Mouse (Mus musculus) gastrocnemius, postnatal 36 days (tissue): ENCODE results near the gene Prss54. TPM values are rescaled to one million over a fixed set of nuclear protein-coding genes. Genes with fewer than 3 reads are reported as not detected.

Experiments used
- DNase-seq, 2 experiments: peaks; one replicate each; pipeline ENCODE4 v3.0.0; 2022
- intact Hi-C: fragments of 180-260 bp; cut with DNase I; formaldehyde crosslinking; loops from one replicate; pipeline ENCODE4 v1.15.1; 2025
- total RNA-seq, 2 experiments: library from RNA; stranded (reverse); gene quantifications; 2 replicates each; pipeline ENCODE4 v1.2.3; 2021

The Prss54 gene
- total RNA-seq, 2 experiments from 2014 or later: not detected

GRCm38 (mm10) chr8:95566217-95566616 lies 9.9 kb downstream of the Prss54 start:
- DNase-seq: no peak
- intact Hi-C loops: no loop called here

- intact Hi-C loops: no loop called here
- no peak for DNase-seq
Measured at GRCm38 (mm10) chr8:95555963-95556362, 20.2 kb downstream of the Prss54 start.

GRCm38 (mm10) chr8:95551577-95551976 lies 24.6 kb downstream of the Prss54 start:
- intact Hi-C loops: no loop called here
- DNase-seq: no peak

- intact Hi-C loops: no loop called here
- DNase-seq: no peak
Measured at GRCm38 (mm10) chr8:95549871-95550829, 26.0 kb downstream of the Prss54 start.

GRCm38 (mm10) chr8:95547931-95548330 lies 28.2 kb downstream of the Prss54 start:
- no peak for DNase-seq
- intact Hi-C loops: no loop called here

- DNase-seq: no peak
- intact Hi-C loops: no loop called here
Measured at GRCm38 (mm10) chr8:95546986-95547385, 29.2 kb downstream of the Prss54 start.

- DNase-seq: no peak
- intact Hi-C loops: no loop called here
Measured at GRCm38 (mm10) chr8:95545815-95546214, 30.3 kb downstream of the Prss54 start.

GRCm38 (mm10) chr8:95543065-95543464 lies 33.1 kb downstream of the Prss54 start:
- intact Hi-C loops: no loop called here

GRCm38 (mm10) chr8:95542191-95542590 lies 33.9 kb downstream of the Prss54 start:
- intact Hi-C loops: no loop called here
- DNase-seq: no peak

More at GRCm38 (mm10) chr8:95543065-95543464, 33.1 kb downstream of the Prss54 start:
- DNase-seq: no peak

GRCm38 (mm10) chr8:95539487-95539886 lies 36.7 kb downstream of the Prss54 start:
- intact Hi-C loops: no loop called here
- no peak for DNase-seq

DNA sequence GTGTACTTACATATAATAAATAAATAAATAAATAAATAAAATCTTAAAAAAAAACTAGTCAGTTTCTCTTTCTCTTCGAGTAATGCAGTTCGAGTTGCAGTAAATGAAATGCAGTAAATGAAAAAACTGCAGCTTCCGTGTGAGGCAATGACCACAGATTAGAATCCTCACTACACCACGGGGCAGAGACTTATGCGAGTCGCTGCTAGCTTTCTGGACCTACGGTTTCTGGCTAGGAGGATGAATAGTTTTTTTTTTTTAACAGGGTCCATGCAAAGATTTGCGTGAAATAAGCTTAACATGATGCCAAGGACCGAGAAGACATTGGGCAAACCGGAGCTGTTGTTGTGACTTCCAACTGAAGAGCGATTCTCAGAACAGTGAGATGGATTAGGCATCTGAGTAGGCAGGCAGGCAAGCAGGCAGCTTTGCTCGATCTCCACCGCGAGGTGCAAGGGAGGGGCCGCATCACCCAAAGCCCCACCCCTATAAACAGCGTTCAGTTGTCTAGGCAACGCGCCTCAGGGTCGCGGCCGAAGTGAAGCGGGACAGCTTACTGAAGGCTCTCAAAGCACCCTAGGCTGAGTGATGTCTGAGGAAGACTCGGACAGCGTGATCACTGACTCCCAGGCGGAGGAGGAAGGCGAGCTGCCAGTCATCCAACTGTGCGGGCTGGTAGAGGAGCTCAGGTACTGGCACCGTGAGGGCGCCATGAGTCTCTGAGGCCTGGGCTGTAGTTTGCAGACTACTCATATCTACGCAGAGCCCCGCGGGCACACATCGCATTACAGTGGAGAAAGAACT lies 42.4 kb downstream of the Prss54 start, which contains the start of gene Ccdc113:
Ccdc113 (plus strand) TSS at position 502 of the 804 bp plus-strand sequence.
- intact Hi-C loops: no loop called here
- peak in 1 of 2 experiments; percentile 17 for DNase-seq

- intact Hi-C loops: no loop called here
- DNase-seq: no peak
Measured at GRCm38 (mm10) chr8:95532206-95532605, 43.9 kb downstream of the Prss54 start.

GRCm38 (mm10) chr8:95528750-95529310 lies 47.3 kb downstream of the Prss54 start:
- no peak for DNase-seq
- intact Hi-C loops: no loop called here

DNA sequence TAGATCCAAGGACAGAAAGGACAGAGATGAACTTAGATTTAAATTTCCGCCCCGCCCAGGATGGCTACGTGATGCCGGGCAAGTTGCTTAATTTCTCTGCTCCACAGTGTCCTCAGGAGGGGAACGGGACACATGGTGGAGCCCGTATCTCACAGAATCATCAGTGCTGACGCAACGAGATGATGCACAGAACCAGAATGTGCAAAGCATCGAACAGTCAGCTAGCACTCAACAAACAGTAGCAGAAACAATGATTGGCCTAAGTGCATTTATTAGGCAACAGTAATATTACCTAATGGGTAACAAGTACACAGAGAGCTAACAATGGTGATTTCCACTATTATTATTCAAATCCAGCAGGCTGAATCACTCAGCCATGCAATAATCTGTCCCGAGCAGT lies 47.9 kb downstream of the Prss54 start:
- no peak for DNase-seq
- intact Hi-C loops: no loop called here

DNA sequence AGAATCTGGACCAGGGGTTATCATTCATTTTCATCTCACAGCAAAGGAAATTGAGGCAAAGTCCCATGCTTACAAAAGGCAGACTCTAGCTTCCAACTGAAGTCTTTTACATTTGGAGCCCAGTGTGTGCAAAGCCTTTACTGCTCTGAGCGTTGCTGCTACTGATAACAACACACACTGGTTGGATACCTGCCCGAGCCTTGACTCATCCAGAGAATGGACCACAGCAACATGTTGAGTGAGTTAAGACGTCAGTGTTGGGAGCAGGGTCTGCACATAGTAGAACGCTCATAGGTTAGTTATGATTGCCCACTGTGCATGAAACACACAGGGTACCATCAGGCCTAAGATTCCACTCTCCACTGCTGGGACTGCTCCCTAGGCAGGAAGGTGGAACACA lies 52.1 kb downstream of the Prss54 start:
- intact Hi-C loops: no loop called here
- DNase-seq: no peak

- no peak for DNase-seq
- intact Hi-C loops: no loop called here
Measured at GRCm38 (mm10) chr8:95516928-95517327, 59.2 kb downstream of the Prss54 start.

DNA sequence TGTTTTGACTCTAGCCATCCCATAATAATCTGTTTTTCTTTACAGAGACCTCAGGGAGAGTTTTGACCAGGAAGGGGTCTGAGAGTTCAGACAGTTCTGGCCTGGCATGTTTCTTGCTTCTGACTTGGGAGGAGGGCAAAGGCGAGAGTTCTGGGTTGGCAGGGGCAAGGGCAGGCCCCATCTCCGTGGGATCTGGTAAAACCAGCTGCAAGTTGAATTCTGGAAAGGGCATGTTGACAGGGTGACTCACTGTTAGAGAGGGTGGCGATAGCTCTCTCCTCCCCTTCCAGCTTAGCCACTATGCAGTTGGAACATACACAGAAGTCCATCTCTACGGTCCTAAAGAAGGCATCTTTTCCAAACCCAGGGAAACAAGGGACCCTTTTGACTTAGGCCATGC lies 62.9 kb downstream of the Prss54 start:
- DNase-seq: no peak
- intact Hi-C loops: no loop called here

DNA sequence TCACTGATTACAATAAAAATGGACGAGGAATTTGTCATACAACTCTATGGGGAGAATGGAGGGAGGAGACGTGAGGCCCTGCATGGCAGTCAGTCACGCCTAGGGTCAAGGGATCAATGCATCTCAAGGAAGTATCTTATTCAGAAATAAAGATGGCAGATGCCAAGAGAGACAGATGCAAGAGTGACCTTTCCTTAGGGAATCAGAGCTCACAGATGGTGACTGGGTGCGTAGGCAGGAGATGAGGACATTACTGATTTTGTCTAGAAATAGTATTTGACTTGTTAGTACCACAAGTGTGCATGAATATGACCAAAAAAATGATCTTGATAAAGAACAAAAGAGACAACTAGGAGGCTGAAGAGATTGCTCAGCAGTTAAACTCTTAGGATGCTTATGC lies 63.9 kb downstream of the Prss54 start:
- intact Hi-C loops: no loop called here

More for the DNA sequence above, 63.9 kb downstream of the Prss54 start:
- no peak for DNase-seq
